ENCODE assay signal across 17 mouse cellular contexts in genomic region chr1:186137873-186138272, GRCm38 (mm10). TPM values are rescaled to one million over a fixed set of nuclear protein-coding genes. Genes with fewer than 3 reads are reported as not detected.
DNase-seq lines count a peak whose midpoint lies in the region; ATAC-seq lines count a peak whose summit lies in the region.
"Had no signal": no experiment of that assay in that cellular context is flagged by ENCODE, and none has a peak within 500 bp of the region (broad histone marks: within the 10 kb centered on the region; RNA-seq: fewer than 3 reads in every experiment).

No protein-coding gene starts in this region.

- H3K27ac ChIP-seq in forebrain, embryonic 15.5 days (replicated peaks) = no peak overlapping the region
- H3K27ac ChIP-seq in forebrain, embryonic 11.5 days (ENCODE audit: low read depth, low read length) = no peak overlapping the region
- no peak overlapping the region for H3K27ac ChIP-seq in midbrain, embryonic 14.5 days (replicated peaks; ENCODE audit: low read depth, low read length)
- H3K27ac ChIP-seq in midbrain, embryonic 13.5 days = no peak overlapping the region
- H3K27ac ChIP-seq: heart, adult 2 months; hindbrain, embryonic 15.5 days; kidney, postnatal 0 days had no signal

- ATAC-seq in forebrain, embryonic 15.5 days (replicated peaks) = peak; percentile 82
- ATAC-seq in forebrain, embryonic 11.5 days (replicated peaks; ENCODE audit: low FRiP score) = no peak
- ATAC-seq in midbrain, embryonic 14.5 days (ENCODE audit: low FRiP score, low TSS enrichment) = no peak
- ATAC-seq in midbrain, embryonic 13.5 days = no peak

- no peak overlapping the region for H3K4me3 ChIP-seq in forebrain, embryonic 15.5 days
- H3K4me3 ChIP-seq in forebrain, embryonic 11.5 days (ENCODE audit: low read depth, low read length) = no peak overlapping the region
- H3K4me3 ChIP-seq in midbrain, embryonic 14.5 days (replicated peaks; ENCODE audit: low read depth, low read length) = no peak overlapping the region
- no peak overlapping the region for H3K4me3 ChIP-seq in midbrain, embryonic 13.5 days (replicated peaks)
- H3K4me3 ChIP-seq: heart, adult 2 months; hindbrain, embryonic 15.5 days; megakaryocyte, embryonic 14.5 days had no signal

- no peaks in the 10 kb centered on the region for H3K4me1 ChIP-seq in forebrain, embryonic 15.5 days
- H3K4me1 ChIP-seq in forebrain, embryonic 11.5 days (replicated peaks; ENCODE audit: control insufficient read depth, insufficient read depth, low read length) = no peaks in the 10 kb centered on the region
- no peaks in the 10 kb centered on the region for H3K4me1 ChIP-seq in midbrain, embryonic 14.5 days (ENCODE audit: control insufficient read depth, insufficient read depth, low read length)
- no peaks in the 10 kb centered on the region for H3K4me1 ChIP-seq in midbrain, embryonic 13.5 days (replicated peaks)
- H3K4me1 ChIP-seq: hindbrain, embryonic 15.5 days had no signal

- H3K4me2 ChIP-seq in forebrain, embryonic 15.5 days (replicated peaks) = no peak overlapping the region
- H3K4me2 ChIP-seq in forebrain, embryonic 11.5 days (ENCODE audit: low read depth, low read length, severe bottlenecking) = no peak overlapping the region
- H3K4me2 ChIP-seq in midbrain, embryonic 14.5 days (ENCODE audit: low read length) = no peak overlapping the region
- no peak overlapping the region for H3K4me2 ChIP-seq in midbrain, embryonic 13.5 days (replicated peaks)
- H3K4me2 ChIP-seq: hindbrain, embryonic 15.5 days; liver, embryonic 11.5 days had no signal

- no peaks in the 10 kb centered on the region for H3K9me3 ChIP-seq in forebrain, embryonic 15.5 days
- no peaks in the 10 kb centered on the region for H3K9me3 ChIP-seq in forebrain, embryonic 11.5 days (ENCODE audit: control insufficient read depth, low read length)
- no peaks in the 10 kb centered on the region for H3K9me3 ChIP-seq in midbrain, embryonic 14.5 days (ENCODE audit: control insufficient read depth, low read length)
- no peaks in the 10 kb centered on the region for H3K9me3 ChIP-seq in midbrain, embryonic 13.5 days
- H3K9me3 ChIP-seq: hindbrain, embryonic 15.5 days had no signal

- DNase-seq in forebrain, embryonic 11.5 days (ENCODE audit: low spot score) = no peak
- peak; percentile 24 to 59 for DNase-seq in layer of hippocampus, adult 18-20 months (ENCODE audit: low spot score in 2 of 2)
- DNase-seq in layer of hippocampus, adult 9-10 months (ENCODE audit: low spot score) = no peak
- peak; percentile 5 for DNase-seq in midbrain, embryonic 14.5 days
- peak; percentile 8 to 13 for DNase-seq in layer of hippocampus, postnatal 14 days (ENCODE audit: low spot score in 2 of 2)
- no peak for DNase-seq in urinary bladder, adult 2 months (ENCODE audit: low spot score)
- DNase-seq: adrenal gland, postnatal 10 days; heart, adult 2 months; right cerebral cortex, postnatal 25 days; thymus, adult 2 months had no signal

- 48% methylated on average over 12 of the region's 12 CpGs for WGBS in forebrain, embryonic 15.5 days
- WGBS in forebrain, embryonic 11.5 days = 84% methylated on average over 12 of the region's 12 CpGs
- WGBS in midbrain, embryonic 14.5 days = 73% methylated on average over 12 of the region's 12 CpGs
- 73% methylated on average over 12 of the region's 12 CpGs for WGBS in midbrain, embryonic 13.5 days

- no peak overlapping the region for H3K9ac ChIP-seq in forebrain, embryonic 15.5 days (replicated peaks)
- H3K9ac ChIP-seq in forebrain, embryonic 11.5 days (ENCODE audit: low read length) = no peak overlapping the region
- H3K9ac ChIP-seq in midbrain, embryonic 14.5 days (replicated peaks; ENCODE audit: low read length) = no peak overlapping the region
- H3K9ac ChIP-seq in midbrain, embryonic 13.5 days (replicated peaks) = no peak overlapping the region
- H3K9ac ChIP-seq: hindbrain, embryonic 15.5 days had no signal

- peaks cover 13% of the 10 kb centered on the region; the same call in 1 of the 2 replicates for H3K27me3 ChIP-seq in forebrain, embryonic 15.5 days
- H3K27me3 ChIP-seq in forebrain, embryonic 11.5 days (ENCODE audit: control insufficient read depth, insufficient read depth, low read length) = no peaks in the 10 kb centered on the region
- no peaks in the 10 kb centered on the region for H3K27me3 ChIP-seq in midbrain, embryonic 14.5 days (ENCODE audit: control insufficient read depth, insufficient read depth, low read length)
- H3K27me3 ChIP-seq in midbrain, embryonic 13.5 days = no peaks in the 10 kb centered on the region
- H3K27me3 ChIP-seq: hindbrain, embryonic 15.5 days; megakaryocyte, embryonic 14.5 days had no signal

- no peaks in the 10 kb centered on the region for H3K36me3 ChIP-seq in forebrain, embryonic 15.5 days
- no peaks in the 10 kb centered on the region for H3K36me3 ChIP-seq in forebrain, embryonic 11.5 days (ENCODE audit: control insufficient read depth, insufficient read depth, low read length)
- H3K36me3 ChIP-seq in midbrain, embryonic 14.5 days (ENCODE audit: control insufficient read depth, insufficient read depth, low read length) = no peaks in the 10 kb centered on the region
- H3K36me3 ChIP-seq in midbrain, embryonic 13.5 days = no peaks in the 10 kb centered on the region
- H3K36me3 ChIP-seq: G1E; hindbrain, embryonic 15.5 days had no signal

RNA-seq across cellular contexts. Expression of gene Lyplal1, which starts 20.8 kb away (rescaled TPM):
- 10.9 and 11.7 TPM in 2 replicates for polyA plus RNA-seq in forebrain, embryonic 15.5 days (2015; fragmentation: Nextera tagmentation; extraction: Ambion mirVana)
- polyA plus RNA-seq in forebrain, embryonic 11.5 days (2014; fragmentation: Nextera tagmentation; extraction: Ambion mirVana) = 18.8 and 21.4 TPM in 2 replicates
- total RNA-seq in layer of hippocampus, adult 18-20 months (2021) = 1 to 10 TPM; 7.9 to 9.2 TPM
- 18.8 and 19.3 TPM in 2 replicates for polyA plus RNA-seq in midbrain, embryonic 14.5 days (2014; fragmentation: Nextera tagmentation; extraction: Ambion mirVana)
- polyA plus RNA-seq in midbrain, embryonic 13.5 days (2015; fragmentation: Nextera tagmentation; extraction: Ambion mirVana) = 20.3 and 22.5 TPM in 2 replicates
- total RNA-seq in layer of hippocampus, postnatal 14 days (2021) = 10 to 100 TPM; 10.8 to 12.0 TPM
- 9.1 and 14.0 TPM in 2 replicates for polyA plus RNA-seq in urinary bladder, adult 2 months (2012; rRNA removed)
- total RNA-seq: G1E had no signal
- polyA plus RNA-seq: G1E had no signal

Comparison
In these comparisons a context has a peak if more than half of its experiments do, and no peak if none do; other contexts are left out.
1. DNase-seq: peak in layer of hippocampus, adult 18-20 months (2 of 2), midbrain, embryonic 14.5 days (single experiment) and layer of hippocampus, postnatal 14 days (2 of 2); none in forebrain, embryonic 11.5 days (single experiment), layer of hippocampus, adult 9-10 months (single experiment) and urinary bladder, adult 2 months (single experiment).